Mouse (Mus musculus): ENCODE results near the gene Dhdh. TPM values are rescaled to one million over a fixed set of nuclear protein-coding genes. Genes with fewer than 3 reads are reported as not detected.
"Not testable (repeated sequence)": the region's sequence is repeated elsewhere in the genome, so short reads cannot be mapped to it uniquely, and the experiment has no call there.

The Dhdh gene
- 2.0 and 2.8 TPM in 2 replicates for polyA plus RNA-seq (2012; rRNA removed)

DNA sequence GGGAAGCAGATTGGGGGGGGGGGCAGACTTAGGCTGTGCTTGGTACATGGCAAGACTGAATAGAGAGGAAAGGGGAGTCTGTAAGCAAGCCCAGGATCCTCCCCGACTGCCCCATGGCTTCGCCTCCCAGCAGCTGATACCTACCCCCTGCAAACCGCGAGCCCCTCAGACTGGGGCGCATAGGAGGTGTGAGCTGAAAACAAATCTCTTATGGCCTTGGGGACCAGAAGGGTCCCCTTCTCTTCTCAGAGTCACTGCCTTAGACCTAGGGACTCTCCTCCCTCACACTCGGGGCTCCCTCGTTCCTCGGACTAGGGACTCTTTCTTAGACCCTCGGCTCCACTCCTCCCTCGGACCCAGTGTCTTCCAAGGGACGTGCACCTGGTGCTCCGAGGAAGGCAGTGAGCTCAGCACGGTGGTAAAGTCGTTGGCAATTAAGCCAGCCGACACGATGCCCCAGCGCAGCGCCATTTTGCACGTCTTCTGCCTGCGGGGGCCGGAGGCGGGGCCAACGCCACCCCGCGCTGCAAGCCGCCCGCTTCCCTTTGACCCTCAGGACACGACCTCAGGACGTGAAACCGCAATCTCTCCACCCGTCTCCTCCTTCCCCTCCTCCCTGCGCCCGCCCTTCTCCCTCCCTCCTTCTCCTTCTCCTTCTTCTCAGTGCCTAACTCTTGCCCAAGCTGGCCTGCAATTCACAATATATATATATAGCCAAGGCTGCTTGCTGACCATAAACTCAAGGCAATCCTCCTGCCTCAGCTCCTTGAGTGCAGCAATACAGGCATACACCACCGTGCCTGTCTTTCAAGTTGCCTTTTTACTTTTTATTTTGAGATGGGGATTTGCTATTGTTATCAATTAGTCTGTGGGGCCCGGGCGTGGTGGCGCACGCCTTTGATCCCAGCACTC lies at the start of gene Dhdh:
Gene Dhdh, minus strand, starts transcription at position 513 of the 912 bp plus-strand sequence.
- no peak for TF ChIP-seq CTCF (IDR thresholded peaks at IDR 0.05; ENCODE audit: borderline replicate concordance, extremely low read depth, insufficient read depth, insufficient read length)
- TF ChIP-seq POLR2A (IDR thresholded peaks at IDR 0.05; ENCODE audit: borderline replicate concordance, extremely low read depth, insufficient read depth, insufficient read length, poor library complexity, severe bottlenecking): no peak
- DNase-seq (ENCODE audit: low read depth): peak; percentile 69

DNA sequence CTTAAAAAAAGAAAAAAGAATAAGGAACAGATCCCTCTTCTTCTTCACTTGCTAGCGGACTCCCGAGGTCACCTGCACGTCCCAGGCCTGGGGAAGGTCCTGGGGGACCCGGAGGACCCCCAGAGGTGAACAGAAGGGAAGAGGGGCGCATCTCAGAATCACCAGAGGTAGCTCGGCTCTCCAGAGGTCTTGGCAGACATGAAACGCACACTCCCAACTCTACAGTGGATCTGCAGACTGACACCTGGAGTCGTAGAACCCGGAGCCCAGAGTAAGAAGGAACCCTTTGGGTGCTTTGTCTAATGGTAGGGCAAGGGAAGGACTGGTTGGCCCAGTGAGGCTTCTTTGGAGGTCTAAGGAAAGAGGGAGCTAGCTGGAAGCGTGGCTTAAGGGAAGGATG lies 49.0 kb upstream of the Dhdh start:
- no peak for TF ChIP-seq POLR2A (IDR thresholded peaks at IDR 0.05; ENCODE audit: borderline replicate concordance, extremely low read depth, insufficient read depth, insufficient read length, poor library complexity, severe bottlenecking)
- TF ChIP-seq CTCF (IDR thresholded peaks at IDR 0.05; ENCODE audit: borderline replicate concordance, extremely low read depth, insufficient read depth, insufficient read length): no peak
- no peak for DNase-seq (ENCODE audit: low read depth)

DNA sequence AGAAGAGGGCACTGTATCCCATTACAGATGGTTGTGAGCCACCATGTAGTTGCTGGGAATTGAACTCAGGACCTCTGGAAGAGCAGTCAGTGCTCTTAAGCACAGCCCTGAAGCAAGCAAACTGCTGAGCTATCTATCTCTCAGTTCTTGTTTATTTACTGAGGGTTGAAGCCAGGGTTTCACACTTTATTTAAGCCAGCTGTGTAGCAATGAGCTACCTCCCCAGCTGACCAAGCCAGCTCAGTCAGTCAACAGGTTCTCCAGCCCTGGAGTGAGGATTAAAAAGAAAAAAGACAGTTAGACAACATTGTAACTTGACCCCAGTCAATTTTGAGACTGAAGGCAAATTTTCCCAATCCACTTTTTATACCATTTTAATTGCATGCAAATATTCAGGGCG lies 47.1 kb upstream of the Dhdh start:
- no peak for TF ChIP-seq CTCF (IDR thresholded peaks at IDR 0.05; ENCODE audit: borderline replicate concordance, extremely low read depth, insufficient read depth, insufficient read length)
- TF ChIP-seq POLR2A (IDR thresholded peaks at IDR 0.05; ENCODE audit: borderline replicate concordance, extremely low read depth, insufficient read depth, insufficient read length, poor library complexity, severe bottlenecking): no peak
- no peak for DNase-seq (ENCODE audit: low read depth)

DNA sequence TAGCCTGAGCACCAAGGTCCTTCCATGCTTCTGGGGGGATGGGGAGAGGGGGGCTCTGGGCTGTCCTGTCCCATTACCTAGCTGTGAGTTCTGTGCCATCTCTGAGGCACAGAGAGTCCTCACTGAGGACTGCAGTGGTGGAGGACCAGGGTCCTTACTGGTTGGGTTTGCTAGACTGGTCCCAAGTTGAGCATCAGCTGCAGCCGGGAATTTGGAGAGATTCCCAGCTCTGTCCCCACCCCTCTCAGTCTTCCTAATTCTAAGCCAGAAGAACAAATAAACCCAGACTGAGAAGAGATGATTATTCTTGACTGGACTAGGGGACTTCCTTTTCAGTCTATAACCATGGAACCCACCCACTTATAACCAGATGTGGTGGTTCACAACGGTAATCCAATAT lies 42.0 kb upstream of the Dhdh start:
- DNase-seq (ENCODE audit: low read depth): peak; percentile 21
- no peak for TF ChIP-seq CTCF (IDR thresholded peaks at IDR 0.05; ENCODE audit: borderline replicate concordance, extremely low read depth, insufficient read depth, insufficient read length)
- TF ChIP-seq POLR2A (IDR thresholded peaks at IDR 0.05; ENCODE audit: borderline replicate concordance, extremely low read depth, insufficient read depth, insufficient read length, poor library complexity, severe bottlenecking): no peak

DNA sequence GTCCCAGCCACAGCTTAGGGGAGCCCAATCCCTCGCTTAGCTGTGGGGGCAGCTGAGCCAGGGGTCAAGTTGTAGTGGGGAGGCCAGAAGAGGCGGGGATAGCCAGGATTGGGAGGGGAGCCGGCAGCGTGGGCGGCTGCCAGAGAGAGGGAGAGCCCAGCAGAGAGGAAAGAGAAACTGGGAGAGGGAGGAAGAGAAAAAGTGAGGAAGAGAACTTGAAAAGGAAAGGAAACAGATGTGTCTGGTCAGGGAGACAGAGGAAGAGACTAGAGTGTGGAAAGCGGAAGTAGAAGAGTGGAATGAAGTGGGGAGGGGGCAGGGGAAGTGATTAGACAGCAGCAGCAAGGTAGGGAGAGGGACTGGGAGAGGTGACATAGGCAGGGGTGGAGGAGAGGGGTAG lies 40.9 kb upstream of the Dhdh start:
- no peak for DNase-seq (ENCODE audit: low read depth)

DNA sequence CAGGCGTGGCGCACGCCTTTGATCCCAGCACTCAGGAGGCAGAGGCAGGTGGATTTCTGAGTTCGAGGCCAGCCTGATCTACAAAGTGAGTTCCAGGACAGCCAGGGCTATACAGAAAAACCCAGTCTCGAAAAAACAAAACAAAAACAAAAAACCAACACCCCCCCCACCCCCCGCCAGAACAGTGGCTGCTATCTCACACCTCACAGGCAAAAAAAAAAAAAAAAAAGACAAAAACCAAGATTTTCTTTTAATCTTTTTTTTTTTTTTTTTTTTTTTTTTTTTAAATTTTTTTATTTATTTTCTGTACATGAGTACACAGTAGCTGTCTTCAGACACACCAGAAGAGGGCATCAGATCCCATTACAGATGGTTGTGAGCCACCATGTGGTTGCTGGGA lies 38.6 kb upstream of the Dhdh start:
- DNase-seq (ENCODE audit: low read depth): not testable (repeated sequence)

More for the DNA sequence above, 40.9 kb upstream of the Dhdh start:
- no peak for TF ChIP-seq CTCF (IDR thresholded peaks at IDR 0.05; ENCODE audit: borderline replicate concordance, extremely low read depth, insufficient read depth, insufficient read length)
- no peak for TF ChIP-seq POLR2A (IDR thresholded peaks at IDR 0.05; ENCODE audit: borderline replicate concordance, extremely low read depth, insufficient read depth, insufficient read length, poor library complexity, severe bottlenecking)

DNA sequence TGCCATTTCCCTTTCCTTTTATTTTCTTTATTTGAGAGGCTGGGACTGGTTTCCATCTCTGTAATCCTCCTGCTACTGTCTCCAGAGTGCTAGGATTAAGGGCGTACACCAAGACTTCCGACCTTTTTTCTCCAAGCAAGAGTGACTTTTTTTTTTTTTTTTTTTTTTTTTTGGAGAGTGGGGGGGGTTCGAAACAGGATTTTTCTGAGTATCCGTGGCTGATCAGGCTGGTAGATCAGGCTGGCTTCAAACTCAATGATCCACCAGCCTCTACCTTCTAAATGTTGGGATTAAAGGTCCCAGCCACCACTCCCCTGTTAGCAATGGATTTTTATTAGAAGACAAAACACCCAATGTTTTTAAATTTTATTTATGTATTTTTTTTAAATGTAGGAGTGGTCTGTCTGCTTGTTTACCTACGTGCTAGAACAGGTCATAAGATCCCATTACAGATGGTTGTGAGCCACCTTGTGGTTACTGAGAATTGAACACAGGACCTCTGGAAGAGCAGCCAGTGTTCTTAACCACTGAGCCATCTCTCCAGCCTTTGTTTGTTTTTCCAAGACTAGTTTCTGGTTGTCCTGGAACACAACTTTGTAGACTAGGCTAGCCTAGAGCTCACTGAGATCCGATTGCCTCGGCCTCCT lies 38.0 kb upstream of the Dhdh start:
- DNase-seq (ENCODE audit: low read depth): no peak
- TF ChIP-seq POLR2A (IDR thresholded peaks at IDR 0.05; ENCODE audit: borderline replicate concordance, extremely low read depth, insufficient read depth, insufficient read length, poor library complexity, severe bottlenecking) (no peak), CTCF (IDR thresholded peaks at IDR 0.05; ENCODE audit: borderline replicate concordance, extremely low read depth, insufficient read depth, insufficient read length) (no peak)

DNA sequence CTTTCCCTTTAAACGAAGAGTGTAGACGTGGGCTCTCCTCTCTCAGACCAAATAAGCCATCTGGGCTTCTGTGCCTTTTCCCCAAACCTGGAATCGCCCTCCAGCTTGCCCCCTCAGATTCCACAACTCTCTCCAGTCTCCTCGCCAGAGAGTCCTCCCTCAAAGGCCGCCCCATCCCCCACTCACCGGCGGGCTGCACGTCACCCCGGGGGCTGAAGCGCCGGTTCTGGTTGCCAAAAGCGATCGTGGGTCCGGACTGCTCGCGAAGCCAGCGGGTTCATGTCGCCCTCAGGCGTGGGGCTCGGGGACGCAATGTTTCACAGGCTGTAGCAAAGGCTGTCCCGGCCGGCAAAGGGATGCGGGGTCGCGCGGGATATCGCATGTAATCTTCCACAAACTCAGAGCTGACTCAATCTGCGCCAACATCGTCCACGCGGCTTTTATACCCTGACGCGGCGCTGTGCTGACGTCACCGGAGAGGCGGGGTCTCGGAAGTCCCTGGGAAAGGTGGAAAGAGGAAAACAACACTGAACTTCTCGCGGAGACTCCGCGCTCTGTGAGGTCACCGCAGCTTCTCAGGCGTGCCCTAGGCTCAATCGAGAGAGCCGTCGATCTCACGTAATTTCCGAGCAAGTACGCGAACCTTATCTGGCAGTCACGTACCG lies 37.3 kb upstream of the Dhdh start, which contains the start of the genes Ppp1r15a and Plekha4:
Gene Ppp1r15a, minus strand, starts transcription at position 460 of the 665 bp plus-strand sequence.
Gene Plekha4, plus strand, starts transcription at position 522 of the 665 bp plus-strand sequence.
- TF ChIP-seq POLR2A (IDR thresholded peaks at IDR 0.05; ENCODE audit: borderline replicate concordance, extremely low read depth, insufficient read depth, insufficient read length, poor library complexity, severe bottlenecking): peak; percentile 49; the same call in 1 of the 2 replicates
- no peak for TF ChIP-seq CTCF (IDR thresholded peaks at IDR 0.05; ENCODE audit: borderline replicate concordance, extremely low read depth, insufficient read depth, insufficient read length)
- peak; percentile 96 for DNase-seq (ENCODE audit: low read depth)

DNA sequence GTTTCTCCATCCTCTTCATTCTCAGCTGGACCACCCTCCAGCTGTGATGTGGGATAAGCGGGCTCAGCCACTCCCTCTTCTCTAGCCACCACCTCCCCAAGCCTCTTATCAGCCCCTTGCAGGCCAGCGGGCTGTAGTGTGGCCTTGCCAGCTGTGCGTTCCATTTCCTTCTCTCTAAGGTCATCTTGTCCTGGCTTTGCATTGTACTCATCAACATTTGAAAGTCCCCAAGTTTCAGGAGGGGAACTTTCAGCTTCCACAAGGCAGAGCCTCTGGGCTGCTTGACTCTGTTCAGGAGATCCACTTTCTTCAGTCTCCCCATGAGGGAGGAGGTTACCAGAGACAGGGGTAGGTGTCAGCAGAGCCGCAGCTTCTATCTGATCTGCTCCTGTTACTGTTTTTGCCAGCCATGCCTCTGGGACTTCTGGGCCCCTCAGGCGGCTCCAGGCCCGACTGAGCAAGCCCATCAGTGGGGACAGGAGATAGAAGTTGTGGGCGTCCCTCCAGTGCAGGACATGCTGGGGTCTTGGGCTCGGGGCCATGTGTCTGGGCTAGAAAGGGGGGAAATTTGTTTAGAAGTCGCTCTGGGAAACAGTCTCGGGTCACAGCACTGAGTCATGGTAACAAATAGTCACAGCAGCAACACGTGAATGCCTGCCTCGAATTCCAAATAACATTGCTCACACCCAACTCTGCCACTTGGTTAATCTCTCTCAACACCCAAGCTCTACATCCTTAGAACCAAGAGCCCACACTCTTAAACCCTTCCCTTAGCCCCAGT lies 36.4 kb upstream of the Dhdh start:
- no peak for TF ChIP-seq CTCF (IDR thresholded peaks at IDR 0.05; ENCODE audit: borderline replicate concordance, extremely low read depth, insufficient read depth, insufficient read length)
- TF ChIP-seq POLR2A (IDR thresholded peaks at IDR 0.05; ENCODE audit: borderline replicate concordance, extremely low read depth, insufficient read depth, insufficient read length, poor library complexity, severe bottlenecking): no peak
- DNase-seq (ENCODE audit: low read depth): peak; percentile 37

DNA sequence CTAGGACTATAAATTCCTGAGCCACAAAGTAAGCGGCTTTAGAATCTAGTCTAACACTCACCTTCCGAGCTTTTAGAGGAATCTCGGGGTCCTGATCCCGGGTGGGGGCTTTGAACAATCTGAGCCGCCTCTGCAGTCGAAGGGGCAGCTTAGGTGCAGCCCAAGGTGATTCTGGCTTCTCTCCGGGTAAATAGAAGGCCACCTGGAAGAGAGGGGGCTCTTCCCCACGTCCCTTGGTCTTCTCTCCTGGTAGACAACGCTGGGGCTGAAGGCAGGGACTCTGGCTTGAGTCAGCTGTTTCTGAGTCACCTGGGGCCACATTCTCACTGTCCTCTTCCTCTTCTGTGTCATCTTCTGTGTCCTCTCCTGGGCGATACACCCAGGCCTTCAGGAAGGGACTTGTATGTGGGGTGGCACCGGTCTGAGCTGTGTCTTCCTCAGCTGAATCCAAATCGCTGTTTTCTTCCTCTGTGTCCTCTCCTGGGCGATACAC lies 35.1 kb upstream of the Dhdh start:
- no peak for TF ChIP-seq POLR2A (IDR thresholded peaks at IDR 0.05; ENCODE audit: borderline replicate concordance, extremely low read depth, insufficient read depth, insufficient read length, poor library complexity, severe bottlenecking)
- TF ChIP-seq CTCF (IDR thresholded peaks at IDR 0.05; ENCODE audit: borderline replicate concordance, extremely low read depth, insufficient read depth, insufficient read length): no peak
- no peak for DNase-seq (ENCODE audit: low read depth)
